In the genomic region with DNA sequence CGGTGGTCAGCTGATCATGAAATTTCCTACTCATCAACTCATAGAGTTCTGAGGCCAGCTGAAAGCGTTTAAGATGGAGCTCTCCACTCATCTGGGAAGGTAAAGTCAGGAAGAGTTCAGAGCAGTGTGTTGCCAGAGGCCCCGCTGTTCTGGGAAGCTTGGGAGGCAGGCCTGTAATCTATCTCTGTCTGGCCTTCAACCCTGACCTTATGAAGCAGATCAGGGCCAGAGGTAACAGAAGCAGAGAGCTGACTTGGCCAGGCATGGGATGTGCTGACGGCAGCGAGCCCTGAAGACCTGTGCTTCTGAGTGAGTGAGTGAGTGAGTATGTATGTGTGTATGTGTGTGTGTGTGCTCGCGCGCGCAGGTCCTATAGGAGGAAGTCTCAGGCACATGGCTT, we compare ENCODE assay signal across 24 mouse cellular contexts.
DNase-seq lines count a peak whose midpoint lies in the region; ATAC-seq and TF ChIP-seq lines count a peak whose summit lies in the region.
"Had no signal": no experiment of that assay in that cellular context is flagged by ENCODE, and none has a peak within 500 bp of the region (broad histone marks: within the 10 kb centered on the region; RNA-seq: fewer than 3 reads in every experiment).

No protein-coding gene starts in this region.

- H3K4me3 ChIP-seq in gastrocnemius, adult 2 months: no peak overlapping the region
- no peak overlapping the region for H3K4me3 ChIP-seq in neural tube, embryonic 15.5 days (replicated peaks)
- H3K4me3 ChIP-seq in embryonic facial prominence, embryonic 11.5 days (ENCODE audit: low read depth, low read length): no peak overlapping the region
- no peak overlapping the region for H3K4me3 ChIP-seq in forebrain, embryonic 11.5 days (ENCODE audit: low read depth, low read length)
- H3K4me3 ChIP-seq in midbrain, embryonic 14.5 days (replicated peaks; ENCODE audit: low read depth, low read length): no peak overlapping the region
- H3K4me3 ChIP-seq: erythroblast, embryonic 14.5 days; midbrain, embryonic 15.5 days; stomach, embryonic 15.5 days had no signal

- DNase-seq in gastrocnemius, adult 2 months: peak; percentile 80
- DNase-seq in gastrocnemius, postnatal 4 days (ENCODE audit: low spot score in 2 of 2): no peak
- DNase-seq in neural tube, embryonic 10.5 days (ENCODE audit: extremely low spot score, low spot score): peak; percentile 49
- peak; percentile 2 for DNase-seq in embryonic facial prominence, embryonic 11.5 days (ENCODE audit: low spot score)
- peak; percentile 2 for DNase-seq in yolk sac, embryonic 10.5 days (ENCODE audit: low spot score)
- DNase-seq in forebrain, embryonic 11.5 days (ENCODE audit: low spot score): no peak
- DNase-seq in midbrain, embryonic 14.5 days: no peak
- DNase-seq: cerebellum, adult 8-10 months; heart, postnatal 14 days; layer of hippocampus, postnatal 36 days; left cerebral cortex, postnatal 4 days; lung, embryonic 14.5 days; right cerebral cortex, adult 18-20 months; spleen, adult 18-20 months; thymus, postnatal 14 days had no signal

- H3K4me1 ChIP-seq in neural tube, embryonic 15.5 days: no peaks in the 10 kb centered on the region
- no peaks in the 10 kb centered on the region for H3K4me1 ChIP-seq in embryonic facial prominence, embryonic 11.5 days (ENCODE audit: control insufficient read depth, insufficient read depth, low read length)
- H3K4me1 ChIP-seq in forebrain, embryonic 11.5 days (replicated peaks; ENCODE audit: control insufficient read depth, insufficient read depth, low read length): no peaks in the 10 kb centered on the region
- no peaks in the 10 kb centered on the region for H3K4me1 ChIP-seq in midbrain, embryonic 14.5 days (ENCODE audit: control insufficient read depth, insufficient read depth, low read length)
- H3K4me1 ChIP-seq: midbrain, embryonic 15.5 days had no signal

- H3K4me2 ChIP-seq in neural tube, embryonic 15.5 days: no peak overlapping the region
- no peak overlapping the region for H3K4me2 ChIP-seq in embryonic facial prominence, embryonic 11.5 days (ENCODE audit: low read depth, low read length)
- H3K4me2 ChIP-seq in forebrain, embryonic 11.5 days (ENCODE audit: low read depth, low read length, severe bottlenecking): no peak overlapping the region
- no peak overlapping the region for H3K4me2 ChIP-seq in midbrain, embryonic 14.5 days (ENCODE audit: low read length)
- H3K4me2 ChIP-seq: liver, embryonic 11.5 days; lung, embryonic 14.5 days; midbrain, embryonic 15.5 days; stomach, embryonic 15.5 days had no signal

- 0 out of 2 replicates have a peak, but pooled peaks cover 3% of the 10 kb centered on the region for H3K27me3 ChIP-seq in neural tube, embryonic 15.5 days (replicated peaks)
- no peaks in the 10 kb centered on the region for H3K27me3 ChIP-seq in embryonic facial prominence, embryonic 11.5 days (ENCODE audit: control insufficient read depth, insufficient read depth, low read length)
- H3K27me3 ChIP-seq in forebrain, embryonic 11.5 days (ENCODE audit: control insufficient read depth, insufficient read depth, low read length): no peaks in the 10 kb centered on the region
- no peaks in the 10 kb centered on the region for H3K27me3 ChIP-seq in midbrain, embryonic 14.5 days (ENCODE audit: control insufficient read depth, insufficient read depth, low read length)
- H3K27me3 ChIP-seq: midbrain, embryonic 15.5 days; stomach, embryonic 15.5 days had no signal

- WGBS in neural tube, embryonic 15.5 days: 83% methylated on average over 9 of the region's 9 CpGs
- 69% methylated on average over 9 of the region's 9 CpGs for WGBS in embryonic facial prominence, embryonic 11.5 days
- WGBS in forebrain, embryonic 11.5 days: 82% methylated on average over 9 of the region's 9 CpGs
- WGBS in midbrain, embryonic 14.5 days: 87% methylated on average over 9 of the region's 9 CpGs

- no peak for ATAC-seq in neural tube, embryonic 15.5 days (ENCODE audit: low FRiP score)
- ATAC-seq in embryonic facial prominence, embryonic 11.5 days (replicated peaks; ENCODE audit: insufficient number of reproducible peaks, low FRiP score, low TSS enrichment, low read depth): no peak
- no peak for ATAC-seq in forebrain, embryonic 11.5 days (replicated peaks; ENCODE audit: low FRiP score)
- no peak for ATAC-seq in midbrain, embryonic 14.5 days (ENCODE audit: low FRiP score, low TSS enrichment)
- ATAC-seq: activated CD4-positive, CD25-positive, alpha-beta regulatory T cell, adult 4 months; forebrain, embryonic 16.5 days; hindbrain, postnatal 0 days; midbrain, embryonic 15.5 days; Patski had no signal

- H3K27ac ChIP-seq in gastrocnemius, adult 2 months: peak overlapping the region; percentile 72
- no peak overlapping the region for H3K27ac ChIP-seq in neural tube, embryonic 15.5 days (replicated peaks)
- no peak overlapping the region for H3K27ac ChIP-seq in embryonic facial prominence, embryonic 11.5 days (replicated peaks; ENCODE audit: low read depth, low read length)
- H3K27ac ChIP-seq in forebrain, embryonic 11.5 days (ENCODE audit: low read depth, low read length): no peak overlapping the region
- H3K27ac ChIP-seq in midbrain, embryonic 14.5 days (replicated peaks; ENCODE audit: low read depth, low read length): no peak overlapping the region
- H3K27ac ChIP-seq: hindbrain, postnatal 0 days; midbrain, embryonic 15.5 days; stomach, embryonic 15.5 days had no signal

- intact Hi-C loops in gastrocnemius, adult 2 months (cut with DNase I): no loop called here

- no peak for TF ChIP-seq CTCF in gastrocnemius, adult 2 months (IDR thresholded peaks at IDR 0.05)

- no peak overlapping the region for H3K9ac ChIP-seq in neural tube, embryonic 15.5 days (replicated peaks)
- no peak overlapping the region for H3K9ac ChIP-seq in embryonic facial prominence, embryonic 11.5 days (replicated peaks; ENCODE audit: low read length)
- H3K9ac ChIP-seq in forebrain, embryonic 11.5 days (ENCODE audit: low read length): no peak overlapping the region
- H3K9ac ChIP-seq in midbrain, embryonic 14.5 days (replicated peaks; ENCODE audit: low read length): no peak overlapping the region
- H3K9ac ChIP-seq: lung, embryonic 14.5 days; midbrain, embryonic 15.5 days; stomach, embryonic 15.5 days had no signal

- no peaks in the 10 kb centered on the region for H3K9me3 ChIP-seq in neural tube, embryonic 15.5 days (replicated peaks)
- H3K9me3 ChIP-seq in embryonic facial prominence, embryonic 11.5 days (replicated peaks; ENCODE audit: control insufficient read depth, low read length): no peaks in the 10 kb centered on the region
- no peaks in the 10 kb centered on the region for H3K9me3 ChIP-seq in forebrain, embryonic 11.5 days (ENCODE audit: control insufficient read depth, low read length)
- no peaks in the 10 kb centered on the region for H3K9me3 ChIP-seq in midbrain, embryonic 14.5 days (ENCODE audit: control insufficient read depth, low read length)
- H3K9me3 ChIP-seq: midbrain, embryonic 15.5 days; stomach, embryonic 15.5 days had no signal

- no peaks in the 10 kb centered on the region for H3K36me3 ChIP-seq in neural tube, embryonic 15.5 days
- H3K36me3 ChIP-seq in embryonic facial prominence, embryonic 11.5 days (replicated peaks; ENCODE audit: control insufficient read depth, insufficient read depth, low read depth, low read length): no peaks in the 10 kb centered on the region
- H3K36me3 ChIP-seq in forebrain, embryonic 11.5 days (ENCODE audit: control insufficient read depth, insufficient read depth, low read length): no peaks in the 10 kb centered on the region
- H3K36me3 ChIP-seq in midbrain, embryonic 14.5 days (ENCODE audit: control insufficient read depth, insufficient read depth, low read length): no peaks in the 10 kb centered on the region
- H3K36me3 ChIP-seq: midbrain, embryonic 15.5 days; stomach, embryonic 15.5 days had no signal

Comparison
In these comparisons a context has a peak if more than half of its experiments do, and no peak if none do; other contexts are left out.
1. DNase-seq: peak in gastrocnemius, adult 2 months (single experiment), neural tube, embryonic 10.5 days (single experiment), embryonic facial prominence, embryonic 11.5 days (single experiment) and yolk sac, embryonic 10.5 days (single experiment); none in gastrocnemius, postnatal 4 days (0 of 2), forebrain, embryonic 11.5 days (single experiment) and midbrain, embryonic 14.5 days (single experiment).